Mouse (Mus musculus) adrenal gland, adult 8-10 months (tissue): ENCODE data around the gene Gm28539. TPM values are rescaled to one million over a fixed set of nuclear protein-coding genes. Genes with fewer than 3 reads are reported as not detected.
"Not testable (repeated sequence)": the region's sequence is repeated elsewhere in the genome, so short reads cannot be mapped to it uniquely, and the experiment has no call there.

Experiments used
- DNase-seq: peaks from one replicate; pipeline ENCODE4 v3.0.0; 2022
- total RNA-seq, 4 experiments: library from RNA; stranded (reverse); gene quantifications; 2 replicates each; pipeline ENCODE4 v1.2.4; 2022

Gene Gm28539
- total RNA-seq: 1 to 10 TPM; 1.7 to 7.3 (median 5.7) TPM

DNA sequence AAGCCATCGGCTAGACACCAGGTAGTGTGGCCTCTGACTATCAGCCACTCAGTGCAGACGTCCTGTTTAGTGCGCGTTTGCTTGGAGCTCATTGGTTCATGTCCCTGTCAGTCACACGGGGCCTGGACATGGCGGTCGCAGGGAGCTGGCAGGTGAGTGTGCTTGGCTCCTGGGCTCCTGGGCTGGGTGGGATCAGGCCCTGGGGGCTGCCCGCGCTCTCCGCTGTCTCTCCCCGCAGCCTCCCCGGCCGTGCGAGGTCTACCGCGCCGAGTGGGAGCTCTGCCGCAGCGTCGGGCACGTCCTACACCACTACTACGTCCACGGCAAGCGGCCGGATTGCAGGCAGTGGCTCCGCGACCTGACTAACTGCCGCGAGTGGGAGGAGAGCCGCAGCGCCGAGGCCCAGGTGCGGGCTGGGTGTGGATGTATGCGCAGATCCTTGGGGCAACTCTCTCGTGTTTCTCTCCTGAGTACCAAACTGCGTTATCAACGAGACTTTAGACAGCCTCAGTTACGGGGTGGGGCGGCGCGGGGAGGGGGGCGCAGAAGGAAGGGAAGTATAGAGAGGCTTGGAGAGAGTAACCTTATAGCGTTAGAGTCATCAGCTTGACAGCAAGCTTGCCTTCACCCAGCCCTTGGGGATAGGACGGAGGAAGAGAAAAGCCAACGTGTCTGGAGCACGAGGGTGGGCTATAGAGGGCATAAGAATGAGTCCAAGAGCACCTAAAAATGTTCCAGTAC lies at the start of gene Gm28539, which contains the start of gene 2510002D24Rik:
Gene Gm28539 (plus strand): TSS at position 117 of the 741 bp plus-strand sequence.
Gene 2510002D24Rik (plus strand): TSS at position 111 of the 741 bp plus-strand sequence.
- DNase-seq: peak; percentile 92

DNA sequence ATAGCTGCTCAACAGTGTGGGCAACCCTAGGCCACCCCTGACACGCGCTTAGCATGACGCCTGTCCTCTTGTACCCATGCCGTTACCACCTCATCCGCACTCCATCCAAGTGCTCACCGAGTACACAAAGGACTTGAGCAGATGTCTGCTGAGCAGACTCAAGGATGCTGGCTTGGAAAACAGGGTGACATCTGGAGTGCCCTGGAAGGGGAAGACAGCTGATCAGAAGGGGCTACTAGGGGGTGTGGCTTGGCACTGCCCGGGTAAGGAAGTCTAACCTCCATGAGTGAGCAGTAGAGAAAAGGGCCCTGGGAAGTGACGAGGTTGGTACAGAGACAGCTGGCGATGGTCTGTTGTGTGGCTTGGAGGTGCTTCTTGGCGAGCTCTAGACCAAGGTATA lies 49.7 kb upstream of the Gm28539 start:
- no peak for DNase-seq

DNA sequence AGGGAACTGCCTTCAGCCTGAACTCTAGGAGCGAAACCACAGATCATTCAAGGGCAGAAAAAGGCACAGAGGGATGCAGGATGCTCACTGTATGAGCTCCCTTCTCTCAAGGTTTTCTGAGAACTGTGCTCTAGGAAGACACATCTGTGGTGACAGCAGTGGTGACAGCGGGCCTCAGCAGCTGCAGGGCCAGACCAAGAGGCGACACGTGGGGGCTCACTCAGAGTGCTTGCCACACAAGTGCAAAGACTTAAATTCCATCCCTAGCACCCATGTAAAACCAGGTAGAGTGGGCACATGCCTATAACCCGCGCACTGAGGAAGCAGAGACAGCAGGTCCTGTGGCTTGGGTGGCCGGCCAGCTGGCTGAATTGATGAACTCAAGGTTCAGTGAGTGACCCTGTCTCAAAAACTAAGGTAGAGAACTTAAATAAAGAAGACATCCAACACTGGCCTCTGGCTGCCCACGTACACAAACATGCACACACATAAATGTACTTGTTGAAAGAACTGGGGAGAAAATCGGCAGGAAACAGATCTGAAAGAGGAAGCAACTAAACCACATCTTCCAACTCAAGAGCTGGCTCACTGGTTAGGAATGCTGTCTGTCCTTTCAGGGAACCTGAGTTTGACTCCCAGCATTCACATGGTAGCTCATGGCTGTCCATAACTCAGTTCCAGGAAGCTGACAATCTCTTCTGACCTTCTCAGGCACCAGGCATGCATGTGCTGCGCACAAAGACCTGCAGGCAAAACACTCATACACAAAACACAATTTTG lies 47.6 kb upstream of the Gm28539 start:
- DNase-seq: no peak

DNA sequence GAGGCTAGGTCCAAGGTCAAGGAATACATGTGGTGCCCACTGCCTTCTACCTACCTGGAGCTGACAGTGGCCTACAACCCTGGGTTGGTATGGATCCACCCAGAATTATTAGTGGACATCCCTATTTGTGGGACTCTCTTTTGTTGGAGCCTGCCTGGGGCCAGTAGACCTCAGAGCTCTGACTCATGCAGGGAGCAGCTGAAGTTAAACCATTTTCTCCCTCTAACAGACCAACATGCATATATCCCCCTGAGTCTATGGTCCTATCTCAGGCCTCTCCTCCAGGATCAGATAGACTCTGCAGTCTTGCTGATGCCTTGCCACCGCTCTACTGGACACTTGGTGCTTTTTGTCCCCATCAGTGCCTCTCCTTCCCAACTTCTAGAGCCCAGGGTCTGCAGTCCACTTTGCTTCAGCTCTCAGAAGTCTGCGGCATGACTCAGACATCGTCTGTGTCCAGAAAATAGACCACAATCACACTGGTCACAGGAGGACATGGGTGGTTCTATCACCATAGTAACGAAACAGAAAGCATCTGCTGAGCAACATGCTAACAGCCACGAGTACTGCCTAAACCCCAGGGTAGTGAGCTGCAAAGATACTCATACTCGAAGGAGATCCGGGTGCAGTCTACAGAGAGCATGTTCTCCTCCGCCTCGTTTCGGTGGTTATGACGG lies 41.0 kb upstream of the Gm28539 start:
- DNase-seq: no peak

DNA sequence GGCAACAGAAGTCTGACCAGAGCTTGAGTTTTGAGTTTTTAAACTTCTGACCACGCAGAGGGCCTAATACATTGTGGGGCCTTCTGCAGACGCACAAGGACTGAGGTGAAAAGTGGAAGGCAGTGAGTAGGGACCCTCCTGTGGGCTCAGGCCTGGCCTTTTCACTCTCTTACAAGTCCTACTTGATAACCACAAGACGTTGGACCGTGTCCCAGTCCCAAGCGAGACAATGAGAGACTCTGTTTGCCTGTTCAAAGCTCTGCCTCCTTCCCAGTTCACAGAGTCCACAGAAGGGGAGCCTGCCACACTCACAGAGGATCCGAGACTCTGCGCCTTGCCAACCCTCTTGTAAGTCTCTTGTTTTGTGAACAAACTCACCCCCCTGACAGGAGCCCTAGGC lies 39.7 kb upstream of the Gm28539 start:
- no peak for DNase-seq

DNA sequence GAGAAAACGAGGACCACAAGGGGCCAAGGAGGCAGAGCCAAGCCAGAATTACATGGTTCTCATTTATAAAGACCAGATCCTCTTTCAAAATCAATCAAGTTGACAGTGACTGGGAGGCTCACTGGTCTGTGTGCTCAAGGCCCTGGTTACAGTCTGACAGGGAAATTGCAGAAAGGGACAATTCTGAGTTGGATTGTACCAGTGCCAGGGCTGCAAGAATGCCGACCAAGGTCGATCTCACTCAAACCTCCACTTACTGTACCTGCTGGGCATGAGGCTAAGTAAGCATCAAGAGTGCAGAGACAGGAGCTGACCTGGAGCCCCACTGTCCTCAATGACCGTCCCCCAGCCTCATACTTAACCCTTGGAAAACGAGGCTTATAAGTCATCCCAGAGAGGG lies 38.2 kb upstream of the Gm28539 start:
- no peak for DNase-seq

DNA sequence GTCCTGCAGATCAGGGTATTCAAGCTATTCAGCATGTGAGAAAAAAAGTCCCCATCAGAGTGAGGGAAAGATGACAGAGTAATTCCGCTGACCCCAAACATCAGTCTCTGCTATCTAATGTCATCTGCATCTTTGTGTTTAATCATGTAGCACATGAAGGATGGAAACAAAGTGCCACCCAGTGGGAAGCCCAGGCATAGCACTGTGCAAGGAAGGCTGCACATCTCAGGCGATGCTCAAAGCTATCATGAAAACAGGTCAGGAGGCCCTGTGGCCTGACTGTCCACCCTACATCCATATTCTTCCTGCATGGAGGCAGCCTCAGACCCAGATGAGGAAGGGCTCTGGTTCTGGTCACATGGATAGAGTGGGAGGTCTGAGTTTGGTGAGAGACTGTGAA lies 37.5 kb upstream of the Gm28539 start:
- DNase-seq: no peak

DNA sequence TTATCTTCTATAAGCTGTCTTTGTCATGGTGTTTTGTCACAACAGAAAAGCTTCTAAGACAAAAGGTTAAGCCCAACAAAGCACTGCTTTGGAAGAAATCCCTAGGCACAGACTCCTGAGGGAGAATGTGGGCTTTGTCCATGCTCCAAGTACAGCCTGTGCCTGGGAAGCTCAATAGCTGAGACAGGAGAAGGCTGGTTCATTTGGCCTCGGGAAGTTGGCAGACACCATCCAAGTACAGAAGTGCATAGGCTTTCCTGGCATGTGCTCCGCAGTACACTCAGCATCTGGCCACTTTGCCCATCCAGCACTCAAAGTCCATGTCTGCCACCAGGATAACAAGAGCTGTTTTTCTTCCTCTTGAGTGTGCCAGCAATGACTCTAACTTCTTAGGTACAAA lies 30.6 kb upstream of the Gm28539 start:
- DNase-seq: peak; percentile 36

DNA sequence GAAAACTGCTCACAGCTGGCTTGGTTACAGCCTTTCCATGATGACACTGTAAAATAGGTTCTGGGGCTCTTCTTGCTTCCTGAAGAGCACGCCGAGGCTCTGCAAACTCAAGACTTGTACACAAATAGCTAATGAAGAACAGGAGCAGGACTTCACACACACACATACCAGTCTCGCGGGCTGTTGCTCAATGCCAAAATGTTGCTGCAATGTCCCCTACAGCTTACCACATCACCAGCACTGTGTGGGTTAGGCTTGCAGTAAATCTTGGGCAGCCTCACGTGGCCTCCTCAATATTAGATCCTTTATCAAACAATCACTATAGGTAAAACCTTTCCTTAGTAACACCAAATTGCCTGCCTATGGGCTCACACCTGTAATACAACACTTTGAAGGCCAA lies 27.4 kb upstream of the Gm28539 start:
- peak; percentile 35 for DNase-seq

DNA sequence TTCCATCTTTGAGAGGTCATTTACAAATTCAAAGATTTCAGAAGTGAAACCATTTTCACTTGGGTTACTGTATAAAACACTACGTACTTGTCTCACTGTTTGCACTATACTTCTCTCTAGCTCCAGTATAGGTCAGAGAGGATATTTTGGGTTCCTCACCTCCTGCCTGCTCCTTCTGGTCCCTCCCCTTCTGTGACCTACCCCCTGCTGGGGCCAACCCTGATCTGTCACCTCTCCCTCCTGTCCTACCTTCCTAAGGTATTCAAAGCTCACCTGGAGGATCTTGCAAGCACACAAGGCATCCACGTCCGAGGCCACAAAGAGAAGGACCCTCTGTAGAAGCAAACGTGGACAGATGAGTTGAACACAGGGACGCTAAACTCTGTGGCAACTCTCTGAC lies 25.4 kb upstream of the Gm28539 start:
- no peak for DNase-seq

DNA sequence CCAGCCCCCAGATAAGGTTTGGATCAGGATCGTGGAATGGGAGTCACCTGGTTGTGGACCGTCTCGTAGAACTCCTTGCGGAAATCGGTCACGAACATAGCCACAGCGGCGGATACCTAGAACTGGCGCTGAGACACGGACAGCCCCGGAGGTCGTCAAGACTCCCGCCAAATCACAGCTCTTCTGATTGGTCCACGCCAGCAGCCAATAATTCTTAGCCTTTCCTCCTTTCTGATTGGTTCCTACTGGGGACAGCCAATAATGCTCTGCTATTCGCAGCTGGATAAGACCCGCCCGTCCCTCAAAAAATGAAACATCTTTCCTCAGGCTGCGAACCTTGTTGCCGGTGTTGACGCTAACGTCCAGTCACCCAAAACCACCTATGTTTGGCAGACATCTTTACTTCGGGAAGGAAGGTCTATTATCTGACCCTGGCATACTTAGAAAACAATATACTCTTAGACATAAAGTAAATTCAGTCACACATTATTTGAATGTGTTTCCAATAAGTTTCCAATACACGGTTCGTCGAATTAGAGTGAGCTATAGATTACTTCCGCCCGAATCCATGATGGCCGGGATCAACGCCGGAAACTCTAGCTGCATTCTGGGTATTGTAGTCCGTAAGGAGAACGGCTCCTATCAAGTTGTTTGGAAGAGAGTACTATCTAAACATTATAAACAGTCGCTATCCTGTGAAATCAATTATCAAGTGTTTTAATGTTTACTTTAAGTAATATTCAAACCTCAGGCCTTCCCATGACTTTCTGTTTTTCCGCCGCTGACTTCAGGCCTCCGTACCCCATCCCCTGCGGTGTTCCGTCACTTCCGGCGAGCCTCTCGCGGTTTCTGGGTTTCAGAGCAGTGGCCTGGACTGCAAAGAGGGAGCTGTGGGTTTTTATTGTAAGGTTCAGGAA lies 24.7 kb upstream of the Gm28539 start, which contains the start of the genes Ufd1 and Cdc45:
Gene Ufd1 (plus strand): TSS at position 312 of the 917 bp plus-strand sequence.
Gene Cdc45 (minus strand): TSS at position 520 of the 917 bp plus-strand sequence.
- peak; percentile 88 for DNase-seq

DNA sequence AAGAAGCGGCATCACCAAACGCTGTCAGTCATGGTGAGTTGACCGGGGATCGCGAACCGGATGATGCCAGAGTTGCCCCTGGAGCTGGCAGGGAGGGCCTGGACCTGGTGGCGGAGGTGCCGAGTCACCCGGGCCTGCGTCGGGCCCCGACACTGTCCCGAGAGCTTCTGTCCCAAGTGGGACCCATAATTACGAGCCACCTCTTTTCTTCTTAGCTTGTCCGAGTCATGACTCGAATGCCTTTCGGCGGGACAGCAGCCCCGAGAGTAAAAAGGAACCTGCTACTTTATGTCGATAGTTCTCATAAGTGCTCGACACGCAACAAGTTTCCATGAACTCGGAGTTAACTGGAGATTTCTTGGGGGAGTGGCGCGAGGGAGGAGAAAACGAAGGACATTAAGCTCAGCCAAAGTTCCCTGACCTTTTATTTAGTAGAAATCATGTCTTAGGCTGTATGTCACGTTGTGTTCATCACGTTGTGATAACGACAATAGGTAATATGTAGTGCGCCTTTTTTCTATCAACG lies 23.9 kb upstream of the Gm28539 start:
- DNase-seq: no peak

DNA sequence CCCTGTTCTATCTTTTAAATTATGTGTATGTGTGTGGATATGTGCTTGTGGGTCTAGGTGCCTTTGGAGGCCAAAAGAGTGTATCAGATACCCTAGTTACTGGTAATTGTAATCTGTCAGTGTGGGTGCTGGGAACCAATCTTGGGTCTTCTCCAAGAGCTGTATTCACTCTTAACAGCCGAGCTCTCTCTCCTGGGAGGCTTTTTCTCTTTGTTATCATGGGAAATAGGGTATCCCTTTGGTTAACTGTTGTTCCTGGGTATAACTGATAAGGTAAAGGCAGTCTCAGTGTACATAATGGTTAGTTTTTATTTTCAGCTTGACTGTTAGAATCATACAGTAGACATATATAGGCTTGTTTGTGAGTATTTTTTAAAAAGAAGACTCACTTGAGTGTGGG lies 14.0 kb upstream of the Gm28539 start:
- DNase-seq: no peak

DNA sequence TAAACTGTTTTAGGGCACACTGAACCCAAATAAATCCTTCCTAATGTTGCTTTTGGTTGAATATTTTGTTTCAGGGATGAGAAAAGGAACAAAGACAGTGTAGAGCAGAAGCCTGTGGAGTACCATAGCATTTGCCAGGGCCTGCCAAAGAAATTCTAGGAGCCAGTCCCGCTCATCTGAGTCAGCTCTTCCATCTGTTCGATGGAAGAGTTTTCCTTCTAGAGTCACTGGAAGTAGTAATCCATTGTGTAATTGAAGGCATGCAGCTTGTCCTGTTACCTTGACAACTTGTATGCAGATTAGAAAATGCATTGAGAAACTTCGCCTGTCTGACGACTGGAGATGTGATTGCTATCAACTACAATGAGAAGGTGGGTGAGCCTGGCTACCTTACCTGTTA lies 13.5 kb upstream of the Gm28539 start:
- no peak for DNase-seq

DNA sequence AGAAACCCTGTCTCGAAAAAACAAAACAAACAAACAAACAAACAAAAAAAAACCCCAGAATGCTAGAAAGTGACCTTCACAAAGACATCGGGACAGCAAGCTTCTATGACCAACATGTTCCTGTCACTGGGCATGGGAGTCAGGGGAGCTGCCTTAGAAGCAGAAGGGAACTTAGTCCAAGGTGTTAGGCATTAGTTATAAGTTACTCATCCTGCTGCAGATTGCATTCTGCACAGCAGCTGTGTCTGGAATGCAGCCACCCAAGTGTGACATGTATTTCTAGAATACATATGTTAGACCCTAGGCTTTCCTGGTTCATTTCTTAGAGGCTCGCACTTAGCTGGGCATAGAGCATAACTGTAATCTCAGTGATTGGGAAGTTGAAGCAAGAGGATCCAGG lies 7.8 kb upstream of the Gm28539 start:
- DNase-seq: no peak

DNA sequence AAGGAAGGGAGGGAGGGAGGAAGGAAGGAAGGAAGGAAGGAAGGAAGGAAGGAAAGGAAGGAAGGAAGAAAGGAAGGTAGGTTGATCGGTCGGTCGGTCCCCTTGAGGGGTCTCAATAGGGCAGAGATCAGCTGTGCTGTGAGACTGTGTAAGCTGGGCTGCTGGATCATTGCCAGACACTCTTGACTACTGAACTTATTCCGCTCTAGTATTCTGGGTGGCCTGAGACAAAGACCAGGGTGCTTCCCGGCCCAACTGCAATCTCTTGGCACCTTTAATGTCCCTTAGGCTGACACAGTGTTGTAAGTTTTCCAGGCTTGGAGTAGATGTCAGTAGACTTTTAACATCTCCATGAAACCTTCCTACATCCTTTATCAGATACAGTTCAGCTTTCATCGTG lies 7.3 kb upstream of the Gm28539 start:
- no peak for DNase-seq

DNA sequence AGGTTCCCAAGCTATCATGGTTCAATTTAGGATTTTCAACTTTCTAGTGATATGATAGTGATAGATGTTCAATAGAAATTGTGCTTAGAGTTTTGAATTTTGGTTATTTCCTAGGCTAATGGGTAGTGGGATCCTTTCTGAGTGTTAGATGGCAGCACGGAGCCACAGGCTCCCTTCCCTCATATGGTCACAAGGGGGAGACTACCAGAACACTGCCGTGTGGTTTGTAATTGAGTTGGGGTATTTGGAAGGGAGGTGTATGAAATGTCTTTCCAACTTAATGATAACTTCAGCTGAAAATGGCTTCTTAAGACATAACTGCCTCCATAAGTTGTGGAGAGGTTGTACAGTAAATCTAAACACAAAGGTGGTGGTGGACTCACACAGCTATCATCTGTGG lies 2.9 kb upstream of the Gm28539 start:
- DNase-seq: no peak

DNA sequence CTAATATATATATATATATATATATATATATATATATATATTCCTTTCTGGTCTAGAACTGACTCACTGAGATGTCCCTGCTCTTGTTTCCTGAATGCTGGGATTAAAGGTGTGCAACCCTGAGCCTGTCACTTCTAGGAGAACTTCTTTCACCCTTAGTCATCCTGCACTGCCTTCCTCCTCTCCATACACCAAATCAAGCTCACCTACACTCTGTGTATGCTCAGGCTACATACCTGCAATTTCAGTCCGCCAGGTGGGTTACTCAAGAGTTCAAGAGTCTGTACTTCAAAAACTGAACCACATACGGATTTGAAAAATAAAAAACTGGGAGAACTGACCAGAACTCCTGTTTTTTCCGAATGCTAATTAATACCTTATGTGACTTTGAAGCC lies 314 bp upstream of the Gm28539 start:
- no peak for DNase-seq

DNA sequence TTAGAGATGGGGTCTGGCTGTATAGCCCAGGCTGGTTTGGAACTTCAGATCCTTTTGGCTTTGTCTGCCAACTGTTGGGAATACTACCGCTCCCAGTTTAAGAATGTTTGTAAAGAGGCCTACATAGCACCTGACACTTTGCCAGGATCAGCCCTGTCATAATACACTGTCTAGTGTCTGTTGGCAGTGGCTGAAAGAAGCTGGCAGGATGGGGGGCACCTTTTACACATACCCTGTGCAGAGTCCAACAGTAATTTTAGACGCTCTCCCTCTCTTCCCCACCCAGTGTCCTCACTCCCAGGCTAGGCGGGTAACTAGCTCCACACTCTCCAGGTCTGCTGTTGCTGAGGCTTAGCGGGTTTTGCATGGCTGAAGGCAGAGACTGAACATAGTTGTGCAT lies 2.0 kb downstream of the Gm28539 start:
- DNase-seq: no peak

DNA sequence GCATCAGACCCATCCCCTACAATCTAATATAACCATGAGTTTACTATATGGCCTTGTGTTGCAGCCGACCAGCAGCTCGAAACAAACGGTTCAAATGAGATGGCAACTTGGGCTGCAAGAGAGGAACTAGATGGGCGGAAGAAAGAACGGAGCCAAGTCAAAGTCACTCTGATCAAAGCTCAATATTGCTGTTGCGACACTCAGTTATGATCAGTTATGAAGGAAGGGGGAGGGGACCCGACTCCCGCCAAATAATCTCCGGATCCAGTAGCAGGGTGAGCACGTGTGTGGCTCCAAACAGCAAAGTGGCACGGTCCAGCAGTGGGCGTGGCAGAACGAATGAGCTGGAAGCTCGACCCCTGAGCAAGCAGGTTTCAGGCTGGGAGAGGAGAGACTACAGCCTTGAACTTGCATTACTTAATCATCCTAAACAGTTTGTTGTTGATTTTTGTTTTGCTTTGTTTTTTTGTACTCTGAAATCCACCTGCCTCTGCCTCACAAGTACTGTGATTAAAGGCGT lies 10.0 kb downstream of the Gm28539 start:
- DNase-seq: no peak

DNA sequence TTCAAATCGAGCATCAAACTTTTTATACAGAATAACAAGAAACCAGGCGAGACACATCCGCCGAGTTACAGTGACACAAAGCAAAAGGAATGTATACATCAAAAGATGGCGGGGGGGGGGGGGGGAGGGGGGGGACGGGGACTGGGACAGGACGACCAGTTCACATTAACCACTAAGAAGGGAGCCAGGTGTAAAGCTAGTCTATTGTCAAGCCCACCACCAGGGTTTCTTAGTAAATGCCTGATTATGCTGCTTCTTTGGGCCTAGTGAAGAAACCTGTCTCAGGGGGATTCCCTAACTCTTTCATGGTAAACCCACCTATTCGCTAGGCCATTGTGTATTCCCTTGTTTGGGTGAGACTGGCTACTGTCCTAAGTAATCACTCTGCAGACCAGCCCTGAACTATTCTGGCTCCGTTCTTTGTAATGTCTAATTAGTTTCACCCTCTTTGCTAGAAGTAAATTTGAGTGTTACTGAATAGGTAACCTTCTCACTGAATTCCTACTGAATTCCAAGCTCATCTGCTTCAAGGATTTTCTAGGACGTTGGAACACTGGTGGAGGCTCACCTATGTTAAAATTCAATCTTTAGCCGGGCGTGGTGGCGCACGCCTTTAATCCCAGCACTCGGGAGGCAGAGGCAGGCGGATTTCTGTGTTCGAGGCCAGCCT lies 13.3 kb downstream of the Gm28539 start:
- not testable (repeated sequence) for DNase-seq
